Mouse (Mus musculus) midbrain, embryonic 15.5 days (tissue): ENCODE data around the gene Morc4. TPM values are rescaled to one million over a fixed set of nuclear protein-coding genes. Genes with fewer than 3 reads are reported as not detected.
A peak's percentile ranks its signal among the peaks of the same experiment; 100 is the strongest.

ENCODE experiments used
- ATAC-seq: fragments of 200-750 bp; cut with Nextera tagmentation; replicated peaks from 2 replicates; pipeline ENCODE4 v1.8.0; 2017; ENCODE audit warnings: moderate TSS enrichment
- H3K27ac ChIP-seq: fragments of 300-500 bp; sonication (generic); 2 replicates; pipeline ENCODE4 v1.5.1; 2015; ENCODE audit warnings: mild to moderate bottlenecking, inconsistent platforms
- H3K27me3 ChIP-seq: fragments of 300-500 bp; sonication (generic); replicated peaks from 2 replicates; pipeline ENCODE4 v1.6.1; 2015; ENCODE audit warnings: inconsistent platforms
- H3K36me3 ChIP-seq: fragments of 300-500 bp; sonication (generic); replicated peaks from 2 replicates; pipeline ENCODE4 v1.6.1; 2015; ENCODE audit warnings: inconsistent platforms
- H3K4me1 ChIP-seq: fragments of 300-500 bp; sonication (generic); 2 replicates; pipeline ENCODE4 v1.6.1; 2015; ENCODE audit warnings: inconsistent platforms
- H3K4me2 ChIP-seq: fragments of 300-500 bp; sonication (generic); 2 replicates; pipeline ENCODE4 v1.6.1; 2015; ENCODE audit warnings: inconsistent platforms, mild to moderate bottlenecking, moderate library complexity
- H3K4me3 ChIP-seq: fragments of 300-500 bp; sonication (generic); 2 replicates; pipeline ENCODE4 v1.5.1; 2015; ENCODE audit warnings: mild to moderate bottlenecking, inconsistent platforms
- H3K9ac ChIP-seq: fragments of 300-500 bp; sonication (generic); 2 replicates; pipeline ENCODE4 v1.6.1; 2015; ENCODE audit warnings: mild to moderate bottlenecking, inconsistent platforms
- H3K9me3 ChIP-seq: fragments of 300-500 bp; sonication (generic); 2 replicates; pipeline ENCODE4 v1.6.1; 2016; ENCODE audit warnings: inconsistent platforms
- WGBS: fragments of 180-500 bp; shearing (Covaris S2); methylation state at CpG from one replicate; pipeline ENCODE4 v1.1.7; 2015; ENCODE audit warnings: mixed read lengths; 5-methylcytosine and 5-hydroxymethylcytosine counted together
- polyA plus RNA-seq: library from polyadenylated mRNA; unstranded; fragments of >200 nt; fragmentation: Nextera tagmentation; extraction: Ambion mirVana; gene quantifications from 2 replicates; pipeline ENCODE4 v1.2.1, GENCODE M21; 2015

Gene Morc4
- 3.9 and 4.9 TPM in 2 replicates for polyA plus RNA-seq

DNA sequence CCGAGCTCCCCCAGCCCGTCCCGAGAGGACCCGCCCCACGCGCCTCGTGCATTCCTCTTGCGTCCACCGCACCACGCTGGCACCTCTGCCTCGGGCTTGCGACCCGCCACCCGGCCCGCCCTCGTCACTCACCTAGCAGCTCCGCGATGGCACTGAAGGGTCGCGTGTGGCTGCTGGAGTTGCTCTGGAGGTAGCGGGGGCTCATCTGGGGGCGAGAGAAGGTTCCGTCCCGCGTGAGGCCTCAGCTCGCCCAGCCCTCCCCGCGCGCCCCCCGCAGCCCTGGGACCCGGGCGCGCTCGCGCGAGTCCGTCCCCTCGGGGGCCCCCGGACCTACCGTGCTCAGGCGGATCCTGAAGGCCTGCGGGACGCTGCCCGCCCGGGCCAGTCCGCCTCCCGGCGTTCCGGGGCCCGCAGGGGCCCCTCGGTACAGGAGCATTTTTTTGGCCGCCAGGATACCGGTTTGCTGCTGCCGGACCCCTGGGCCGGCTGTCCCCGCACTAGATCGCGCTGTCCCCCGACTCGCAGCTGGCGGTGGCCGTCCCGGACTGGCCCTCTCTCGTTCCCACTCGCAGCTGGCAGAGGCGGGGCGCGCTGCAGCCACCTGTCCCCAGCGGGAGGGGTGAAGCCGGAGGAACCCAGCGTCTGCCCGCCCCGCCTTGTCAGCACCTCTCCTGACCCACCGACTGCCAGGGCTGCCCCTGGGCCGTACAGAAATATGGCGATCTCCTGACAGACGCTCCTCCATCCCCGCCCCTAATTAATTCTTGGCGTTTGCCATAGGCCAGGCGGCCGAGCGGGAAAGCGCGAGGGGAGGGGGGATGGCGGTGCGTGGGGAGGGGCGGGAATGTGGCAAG is at the start of gene Morc4:
Morc4 (minus strand) TSS at position 740 of the 854 bp plus-strand sequence.
- Histone ChIP-seq H3K4me2 (peak within 1 kb of the TSS; percentile 71), H3K9ac (peak within 1 kb of the TSS; percentile 52), H3K4me1 (no peaks in the 10 kb centered on the region), H3K36me3 (no peaks in the 10 kb centered on the region), H3K4me3 (peak within 1 kb of the TSS; percentile 52), H3K27ac (peak within 1 kb of the TSS; percentile 69), H3K27me3 (0 out of 2 replicates have a peak, but pooled peaks cover 3% of the 10 kb centered on the region), H3K9me3 (no peaks in the 10 kb centered on the region)
- ATAC-seq, result peak; percentile 93
- WGBS, result 24% methylated on average over 84 of the region's 87 CpGs

GRCm38 (mm10) chrX:139920572-139920971 is 49.1 kb upstream of the Morc4 start:
- no peak overlapping the region for H3K4me2 ChIP-seq
- H3K4me1 ChIP-seq, result no peaks in the 10 kb centered on the region
- H3K9me3 ChIP-seq, result no peaks in the 10 kb centered on the region
- no peak overlapping the region for H3K27ac ChIP-seq
- no peak for ATAC-seq
- H3K9ac ChIP-seq, result no peak overlapping the region
- no peaks in the 10 kb centered on the region for H3K36me3 ChIP-seq
- H3K4me3 ChIP-seq, result no peak overlapping the region
- H3K27me3 ChIP-seq, result no peaks in the 10 kb centered on the region
- WGBS, result 78% methylated on average over 4 of the region's 4 CpGs

DNA sequence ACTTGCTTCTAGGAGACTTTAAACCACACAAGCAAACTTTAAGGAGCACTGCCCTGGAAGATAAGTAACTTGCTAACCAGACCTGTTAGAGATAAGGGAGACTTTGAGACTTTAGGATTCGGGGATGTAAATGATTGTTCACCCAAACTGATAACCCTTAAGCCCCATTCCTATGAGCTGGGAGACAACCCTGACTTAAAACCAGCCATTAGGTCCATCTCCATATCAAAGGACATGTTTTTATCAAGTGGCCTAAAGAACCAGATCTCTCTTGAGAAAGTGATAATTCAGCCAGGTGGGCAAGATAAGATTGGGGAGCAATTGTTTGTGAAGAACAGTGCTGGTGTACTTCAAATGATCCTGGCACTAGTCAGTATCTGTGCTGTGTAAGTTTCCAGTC is 19.9 kb upstream of the Morc4 start:
- H3K27me3 ChIP-seq, result no peaks in the 10 kb centered on the region
- H3K4me1 ChIP-seq, result no peaks in the 10 kb centered on the region
- WGBS, result 72% methylated on average over 1 of the region's 1 CpGs
- H3K36me3 ChIP-seq, result no peaks in the 10 kb centered on the region
- H3K4me2 ChIP-seq, result no peak overlapping the region
- no peaks in the 10 kb centered on the region for H3K9me3 ChIP-seq
- ATAC-seq, result no peak
- H3K4me3 ChIP-seq, result no peak overlapping the region
- no peak overlapping the region for H3K27ac ChIP-seq
- no peak overlapping the region for H3K9ac ChIP-seq

- Histone ChIP-seq H3K9me3 (no peaks in the 10 kb centered on the region), H3K4me3 (no peak overlapping the region), H3K27me3 (peaks cover 5% of the 10 kb centered on the region; the same call in 1 of the 2 replicates), H3K4me1 (no peaks in the 10 kb centered on the region), H3K9ac (no peak overlapping the region), H3K27ac (no peak overlapping the region), H3K36me3 (no peaks in the 10 kb centered on the region), H3K4me2 (no peak overlapping the region)
- ATAC-seq, result no peak
Measured at GRCm38 (mm10) chrX:139883221-139883620, 11.7 kb upstream of the Morc4 start.

- no peaks in the 10 kb centered on the region for H3K9me3 ChIP-seq
- no peak overlapping the region for H3K9ac ChIP-seq
- WGBS, result 15% methylated on average over 3 of the region's 3 CpGs
- H3K4me1 ChIP-seq, result no peaks in the 10 kb centered on the region
- peaks cover 12% of the 10 kb centered on the region; the same call in 1 of the 2 replicates for H3K27me3 ChIP-seq
- no peak overlapping the region for H3K4me2 ChIP-seq
- H3K36me3 ChIP-seq, result no peaks in the 10 kb centered on the region
- H3K27ac ChIP-seq, result no peak overlapping the region
- H3K4me3 ChIP-seq, result no peak overlapping the region
- ATAC-seq, result no peak
Measured at GRCm38 (mm10) chrX:139877936-139878335, 6.5 kb upstream of the Morc4 start.

DNA sequence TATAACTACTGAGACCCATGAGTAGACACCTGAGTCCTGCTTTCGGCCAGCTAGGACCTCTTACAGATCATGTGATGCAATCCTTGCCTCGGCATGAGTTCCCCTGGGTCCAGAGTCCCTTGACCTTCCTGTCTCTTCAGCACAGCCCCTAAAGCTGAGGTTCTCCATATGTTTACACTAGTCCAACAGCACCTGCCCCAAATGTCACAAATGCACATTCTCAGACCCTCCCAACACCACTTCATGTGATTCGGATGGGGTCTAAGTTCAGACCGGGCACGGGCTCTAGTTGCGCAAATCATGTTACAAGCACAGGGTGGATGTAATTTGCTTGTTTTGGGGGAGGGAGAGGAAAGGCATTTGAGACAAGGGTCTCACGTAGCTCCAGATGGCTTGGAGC is 5.6 kb upstream of the Morc4 start:
- Histone ChIP-seq H3K4me1 (no peaks in the 10 kb centered on the region), H3K4me3 (no peak overlapping the region), H3K9ac (no peak overlapping the region), H3K4me2 (no peak overlapping the region), H3K27ac (no peak overlapping the region), H3K36me3 (no peaks in the 10 kb centered on the region), H3K9me3 (no peaks in the 10 kb centered on the region), H3K27me3 (peaks cover 12% of the 10 kb centered on the region; the same call in 1 of the 2 replicates)
- ATAC-seq, result no peak
- 87% methylated on average over 7 of the region's 7 CpGs for WGBS

DNA sequence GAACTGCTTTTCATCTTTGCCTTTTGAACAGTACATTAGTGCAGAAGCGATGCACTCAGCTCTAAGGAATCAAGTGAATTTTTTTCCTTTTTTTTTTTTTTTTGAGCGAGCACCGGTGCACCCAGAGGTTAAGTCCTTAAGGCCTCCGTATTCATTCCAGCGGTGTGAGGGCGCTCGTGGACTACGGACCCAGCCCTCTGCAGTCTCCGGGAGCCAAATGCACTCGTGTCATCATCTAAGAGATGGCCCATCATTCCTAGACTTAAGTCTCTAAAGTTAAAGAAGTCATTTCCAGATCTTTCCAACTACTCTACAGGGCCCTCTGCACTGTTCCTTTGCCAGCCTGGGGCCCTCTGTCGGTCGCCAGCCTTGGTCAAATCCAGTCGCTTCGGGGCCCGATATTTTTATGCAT is 1.2 kb downstream of the Morc4 start:
- no peaks in the 10 kb centered on the region for H3K4me1 ChIP-seq
- H3K4me3 ChIP-seq, result peak overlapping the region; percentile 52
- H3K27ac ChIP-seq, result no peak overlapping the region
- H3K27me3 ChIP-seq, result peaks cover 7% of the 10 kb centered on the region; the same call in 1 of the 2 replicates
- peak overlapping the region; percentile 52; the same call in 1 of the 2 replicates for H3K9ac ChIP-seq
- no peaks in the 10 kb centered on the region for H3K36me3 ChIP-seq
- WGBS, result 20% methylated on average over 15 of the region's 15 CpGs
- no peaks in the 10 kb centered on the region for H3K9me3 ChIP-seq
- peak; percentile 57 for ATAC-seq
- peak overlapping the region; percentile 71 for H3K4me2 ChIP-seq

GRCm38 (mm10) chrX:139859402-139859801 is 12.1 kb downstream of the Morc4 start:
- no peak overlapping the region for H3K27ac ChIP-seq
- H3K36me3 ChIP-seq, result no peaks in the 10 kb centered on the region
- H3K9ac ChIP-seq, result no peak overlapping the region
- ATAC-seq, result no peak
- H3K4me2 ChIP-seq, result no peak overlapping the region
- no peaks in the 10 kb centered on the region for H3K9me3 ChIP-seq
- no peak overlapping the region for H3K4me3 ChIP-seq
- H3K4me1 ChIP-seq, result no peaks in the 10 kb centered on the region
- 85% methylated on average over 5 of the region's 5 CpGs for WGBS
- H3K27me3 ChIP-seq, result no peaks in the 10 kb centered on the region; the same call in 1 of the 2 replicates

DNA sequence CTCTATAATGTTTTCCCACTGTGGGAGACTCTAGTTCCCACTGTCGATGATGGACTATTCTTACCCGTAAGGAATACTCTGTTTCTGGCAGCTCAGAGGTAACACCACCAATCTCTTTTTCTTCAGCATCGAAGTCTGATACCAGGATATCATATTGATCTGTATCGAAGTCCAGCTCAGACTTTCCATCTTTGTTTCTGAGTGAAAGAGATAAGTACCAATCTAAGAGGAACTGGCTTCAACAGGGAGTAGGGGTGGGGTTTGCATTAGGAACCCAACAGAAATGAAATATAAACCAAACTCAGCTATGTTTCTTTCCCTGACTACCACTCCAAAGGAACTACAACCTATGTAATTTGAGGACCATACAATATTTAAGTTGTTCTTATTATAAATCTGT is 16.7 kb downstream of the Morc4 start:
- Histone ChIP-seq H3K4me3 (no peak overlapping the region), H3K4me1 (no peaks in the 10 kb centered on the region), H3K27ac (no peak overlapping the region), H3K27me3 (no peaks in the 10 kb centered on the region), H3K9me3 (no peaks in the 10 kb centered on the region), H3K36me3 (no peaks in the 10 kb centered on the region), H3K4me2 (no peak overlapping the region), H3K9ac (no peak overlapping the region)
- ATAC-seq, result no peak
- WGBS, result 87% methylated on average over 4 of the region's 4 CpGs

GRCm38 (mm10) chrX:139841091-139841490 is 30.4 kb downstream of the Morc4 start:
- Histone ChIP-seq H3K9ac (no peak overlapping the region), H3K27ac (no peak overlapping the region), H3K36me3 (no peaks in the 10 kb centered on the region), H3K27me3 (no peaks in the 10 kb centered on the region), H3K9me3 (no peaks in the 10 kb centered on the region), H3K4me1 (no peaks in the 10 kb centered on the region), H3K4me3 (no peak overlapping the region), H3K4me2 (no peak overlapping the region)
- WGBS, result 69% methylated on average over 6 of the region's 6 CpGs
- ATAC-seq, result no peak

DNA sequence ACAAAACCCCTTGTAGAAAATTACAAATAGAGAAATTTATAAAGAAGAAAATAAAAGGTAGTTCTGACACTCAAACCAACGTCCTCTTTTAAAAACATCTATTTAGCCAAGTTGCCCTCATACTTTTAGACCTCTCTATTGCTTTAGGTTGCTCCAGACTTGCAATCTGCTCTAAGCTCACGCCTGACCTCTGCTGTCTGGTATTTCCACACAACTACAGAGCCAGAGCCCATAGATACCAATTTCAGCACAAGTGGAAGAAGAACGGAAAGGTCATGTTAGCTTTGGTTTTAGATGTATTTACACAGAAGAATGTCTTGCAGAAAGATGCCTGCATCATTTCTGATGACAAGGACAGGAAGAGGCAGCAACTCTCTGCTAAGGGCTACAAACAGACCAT is 32.4 kb downstream of the Morc4 start:
- no peak for ATAC-seq
- Histone ChIP-seq H3K4me2 (no peak overlapping the region), H3K36me3 (no peaks in the 10 kb centered on the region), H3K27ac (no peak overlapping the region), H3K4me1 (no peaks in the 10 kb centered on the region), H3K9me3 (no peaks in the 10 kb centered on the region), H3K27me3 (no peaks in the 10 kb centered on the region), H3K9ac (no peak overlapping the region), H3K4me3 (no peak overlapping the region)
- 48% methylated on average over 3 of the region's 3 CpGs for WGBS

- 18% methylated on average over 5 of the region's 5 CpGs for WGBS
- Histone ChIP-seq H3K36me3 (no peaks in the 10 kb centered on the region), H3K27me3 (no peaks in the 10 kb centered on the region), H3K27ac (no peak overlapping the region), H3K4me2 (no peak overlapping the region), H3K9me3 (no peaks in the 10 kb centered on the region), H3K9ac (no peak overlapping the region), H3K4me1 (no peaks in the 10 kb centered on the region), H3K4me3 (no peak overlapping the region)
- ATAC-seq, result no peak
Measured at GRCm38 (mm10) chrX:139832464-139832863, 39.0 kb downstream of the Morc4 start.
